Mouse (Mus musculus) embryonic fibroblast, embryonic 13.5 days (primary cell): Measurements from ENCODE around the gene Cpne7. TPM values are rescaled to one million over a fixed set of nuclear protein-coding genes. Genes with fewer than 3 reads are reported as not detected.

ENCODE experiments used
- H3K27ac ChIP-seq: 2 replicates; pipeline ENCODE4 v1.5.1; 2012; ENCODE audit warnings: low read length, control low read depth, inconsistent platforms; ENCODE audit not compliant: insufficient read depth
- H3K4me1 ChIP-seq: 2 replicates; pipeline ENCODE4 v1.6.1; 2011; ENCODE audit warnings: low read length; ENCODE audit not compliant: control insufficient read depth, insufficient read depth
- H3K4me3 ChIP-seq: 2 replicates; pipeline ENCODE4 v1.5.1; 2011; ENCODE audit warnings: mild to moderate bottlenecking, control low read depth, low read length; ENCODE audit not compliant: insufficient read depth
- CTCF ChIP-seq: IDR thresholded peaks from 2 replicates; pipeline ENCODE4 v1.5.1; 2011; ENCODE audit warnings: mild to moderate bottlenecking, control low read depth, low read length, moderate library complexity, borderline replicate concordance; ENCODE audit not compliant: insufficient read depth
- POLR2A ChIP-seq: IDR thresholded peaks from 2 replicates; pipeline ENCODE4 v1.6.1; 2011; ENCODE audit warnings: low read depth, mild to moderate bottlenecking, control low read depth, low read length, moderate library complexity
- polyA plus RNA-seq: library from polyadenylated mRNA; stranded (reverse); fragments of >200 nt; gene quantifications from 2 replicates; pipeline ENCODE4 v1.2.4, GENCODE M21; 2011; ENCODE audit warnings: low read depth; ENCODE audit not compliant: missing spikeins, insufficient read length

Cpne7 gene
- polyA plus RNA-seq, 1 experiment: 0.90 TPM

GRCm38 (mm10) chr8:123181391-123181790 lies 64.2 kb downstream of the Cpne7 start:
- H3K4me1 ChIP-seq: peaks cover 8% of the 10 kb centered on the region
- H3K27ac ChIP-seq: no peak overlapping the region
- no peak overlapping the region for H3K4me3 ChIP-seq
- TF ChIP-seq POLR2A (no peak), CTCF (no peak)

Other genes with a start within 250 kb of the Cpne7 start
- gene Ankrd11, start 75.1 kb upstream of the Cpne7 start, polyA plus RNA-seq: 76.2 and 83.5 TPM in 2 replicates
- gene Spg7, start 54.4 kb upstream of the Cpne7 start, polyA plus RNA-seq: 52.4 and 80.7 TPM in 2 replicates
- gene Rpl13, start 15.0 kb upstream of the Cpne7 start, polyA plus RNA-seq: 1,585 and 1,789 TPM in 2 replicates
- 1.1 TPM in 1 of 2 replicates, not detected in the other for gene Sult5a1, start 40.9 kb downstream of the Cpne7 start, polyA plus RNA-seq
- 13.6 and 14.5 TPM in 2 replicates for gene Dpep1, start 68.9 kb downstream of the Cpne7 start, polyA plus RNA-seq
- 68.8 and 76.4 TPM in 2 replicates for gene Chmp1a, start 95.4 kb downstream of the Cpne7 start, polyA plus RNA-seq
- gene Spata33, start 95.5 kb downstream of the Cpne7 start, polyA plus RNA-seq: 1.4 and 2.9 TPM in 2 replicates
- gene Cdk10, start 107.5 kb downstream of the Cpne7 start, polyA plus RNA-seq: 36.4 and 36.6 TPM in 2 replicates
- 1.5 and 2.3 TPM in 2 replicates for gene Spata2l, start 118.9 kb downstream of the Cpne7 start, polyA plus RNA-seq
- gene Zfp276, start 136.8 kb downstream of the Cpne7 start, polyA plus RNA-seq: 11.0 and 13.2 TPM in 2 replicates
- 10.6 and 14.3 TPM in 2 replicates for gene Vps9d1, start 137.0 kb downstream of the Cpne7 start, polyA plus RNA-seq
- 24.0 and 37.4 TPM in 2 replicates for gene Fanca, start 201.2 kb downstream of the Cpne7 start, polyA plus RNA-seq
- 3.0 and 4.7 TPM in 2 replicates for gene Spire2, start 215.3 kb downstream of the Cpne7 start, polyA plus RNA-seq